Mouse (Mus musculus) lung, postnatal 10 days (tissue): ENCODE results near the gene Crlf1.

ENCODE experiments used
- DNase-seq: peaks from one replicate; pipeline ENCODE4 v3.0.0; 2021

Crlf1 gene

DNA sequence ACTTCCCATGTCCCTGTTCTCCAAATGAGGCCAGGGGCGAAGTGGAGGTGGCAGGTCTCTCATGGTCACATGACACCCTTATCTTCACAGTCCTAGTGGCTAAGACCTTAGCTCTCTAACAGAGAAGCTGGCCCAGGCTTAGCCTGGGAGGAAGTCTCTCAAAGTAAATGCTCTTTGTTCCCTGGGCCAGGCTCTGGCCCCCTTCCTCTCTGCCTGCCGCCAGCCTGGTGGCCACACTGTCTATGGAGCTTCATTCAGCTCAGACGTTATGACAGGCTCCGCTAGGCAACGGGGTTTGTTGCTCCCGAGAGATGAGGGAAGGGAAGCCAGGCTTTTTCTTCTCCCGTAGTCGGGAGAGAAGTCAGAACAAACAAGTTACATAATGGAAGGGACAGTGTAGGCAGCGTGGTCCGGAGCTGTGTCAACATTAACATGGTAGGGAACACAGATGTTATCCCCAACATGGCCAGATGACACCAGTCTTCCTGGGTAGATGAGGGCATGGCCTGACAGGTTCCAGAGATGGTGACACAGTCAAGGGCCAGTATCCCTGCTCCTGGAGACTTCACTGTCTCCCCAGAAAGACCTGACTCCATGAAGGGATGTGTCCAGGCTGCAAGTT lies 23.6 kb upstream of the Crlf1 start:
- peak; percentile 30 for DNase-seq

- DNase-seq = no peak
These were observed 23.0 kb upstream of the Crlf1 start for GRCm38 (mm10) chr8:70469938-70470337.

DNA sequence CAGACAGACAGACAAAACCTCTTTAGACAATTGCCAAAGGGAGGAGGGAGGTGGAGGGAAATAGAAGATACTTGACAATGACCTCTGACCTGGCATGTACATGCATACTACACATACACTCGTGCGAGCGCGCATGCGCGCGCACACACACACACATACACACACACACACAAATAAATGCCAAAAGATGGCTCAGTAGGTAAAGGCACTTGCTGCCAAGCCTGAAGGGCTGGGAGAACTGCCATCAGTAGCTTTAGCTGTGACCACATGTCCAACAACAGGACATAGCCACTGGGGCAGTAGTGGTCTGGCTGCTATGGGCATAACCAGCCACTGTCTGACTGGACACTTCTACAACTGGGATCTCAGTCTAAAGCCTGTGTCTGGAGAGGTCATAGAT lies 21.1 kb upstream of the Crlf1 start:
- no peak for DNase-seq

GRCm38 (mm10) chr8:70476333-70477268 lies 16.4 kb upstream of the Crlf1 start, which contains the start of gene Klhl26:
Gene Klhl26 (minus strand): TSS chr8:70476968.
- DNase-seq = peak; percentile 98

- DNase-seq = peak; percentile 64
These were observed 15.5 kb upstream of the Crlf1 start for GRCm38 (mm10) chr8:70477269-70477982.

DNA sequence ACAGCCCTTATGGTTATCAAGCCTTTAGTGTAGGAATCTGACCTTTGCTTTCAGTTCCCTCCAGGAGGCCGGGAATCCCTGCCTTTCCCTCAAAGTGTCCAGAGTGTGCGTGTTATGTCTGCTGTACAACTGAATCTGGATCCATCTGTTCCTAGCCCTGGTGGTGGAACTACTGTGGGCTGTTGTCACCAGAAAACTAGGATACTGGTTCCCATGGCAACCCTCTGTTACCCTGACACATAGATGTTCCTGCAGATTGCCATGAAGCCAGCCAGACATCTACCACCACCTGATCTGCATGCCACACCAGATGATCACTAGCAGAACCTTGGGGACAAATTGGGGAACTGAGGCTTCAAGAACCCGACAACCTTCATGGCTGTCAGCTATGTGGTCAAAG lies 11.1 kb upstream of the Crlf1 start:
- DNase-seq = no peak

GRCm38 (mm10) chr8:70482943-70483342 lies 10.0 kb upstream of the Crlf1 start:
- peak; percentile 60 for DNase-seq

- no peak for DNase-seq
These were observed 6.7 kb upstream of the Crlf1 start for GRCm38 (mm10) chr8:70486191-70486681.

- no peak for DNase-seq
These were observed 5.9 kb upstream of the Crlf1 start, which contains the start of gene Tmem59l for GRCm38 (mm10) chr8:70486941-70487520. Gene Tmem59l (minus strand): TSS chr8:70487358.

DNA sequence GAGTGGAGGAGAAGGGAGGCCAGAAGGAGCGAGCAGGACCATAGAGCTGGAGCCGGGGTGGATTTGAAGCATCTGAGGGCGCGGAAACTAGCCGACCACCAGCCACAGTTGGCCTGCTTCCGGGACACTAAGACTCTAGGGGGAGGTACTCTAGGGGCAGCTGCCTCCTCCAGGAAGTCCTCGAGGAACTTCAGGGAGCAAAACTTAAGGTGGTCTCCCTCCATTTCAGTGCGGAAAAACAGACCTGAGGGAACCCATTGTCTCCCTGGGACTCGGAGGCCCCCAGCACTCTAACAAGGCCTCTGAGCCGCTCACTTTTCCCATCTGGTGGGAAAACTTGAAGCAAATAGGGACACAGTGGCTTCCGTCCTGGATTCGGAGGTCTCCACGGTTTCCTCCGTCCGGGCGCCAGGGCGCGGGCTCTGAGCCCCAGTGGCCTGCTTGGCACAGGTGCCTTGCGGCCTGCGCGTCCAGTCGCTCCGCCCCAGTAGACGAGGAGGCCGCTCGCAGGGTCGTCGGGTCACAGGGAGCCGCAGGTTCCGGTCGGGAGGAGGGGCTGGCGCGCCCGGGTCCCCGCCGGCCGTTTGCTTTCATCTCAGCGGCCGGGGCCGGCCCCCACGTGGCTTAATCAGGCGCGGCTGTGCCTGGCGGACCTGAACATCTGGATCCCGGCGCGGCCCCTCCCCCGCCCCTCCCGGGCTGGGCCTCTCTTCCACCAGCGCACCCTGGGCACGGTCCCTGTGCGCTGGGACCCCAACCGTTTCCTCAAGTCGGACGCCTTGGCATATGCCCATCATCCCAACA lies 4.8 kb upstream of the Crlf1 start:
- peak; percentile 65 for DNase-seq

GRCm38 (mm10) chr8:70488931-70489470 lies 4.0 kb upstream of the Crlf1 start:
- DNase-seq = no peak

GRCm38 (mm10) chr8:70489576-70489975 lies 3.4 kb upstream of the Crlf1 start:
- peak; percentile 42 for DNase-seq

DNA sequence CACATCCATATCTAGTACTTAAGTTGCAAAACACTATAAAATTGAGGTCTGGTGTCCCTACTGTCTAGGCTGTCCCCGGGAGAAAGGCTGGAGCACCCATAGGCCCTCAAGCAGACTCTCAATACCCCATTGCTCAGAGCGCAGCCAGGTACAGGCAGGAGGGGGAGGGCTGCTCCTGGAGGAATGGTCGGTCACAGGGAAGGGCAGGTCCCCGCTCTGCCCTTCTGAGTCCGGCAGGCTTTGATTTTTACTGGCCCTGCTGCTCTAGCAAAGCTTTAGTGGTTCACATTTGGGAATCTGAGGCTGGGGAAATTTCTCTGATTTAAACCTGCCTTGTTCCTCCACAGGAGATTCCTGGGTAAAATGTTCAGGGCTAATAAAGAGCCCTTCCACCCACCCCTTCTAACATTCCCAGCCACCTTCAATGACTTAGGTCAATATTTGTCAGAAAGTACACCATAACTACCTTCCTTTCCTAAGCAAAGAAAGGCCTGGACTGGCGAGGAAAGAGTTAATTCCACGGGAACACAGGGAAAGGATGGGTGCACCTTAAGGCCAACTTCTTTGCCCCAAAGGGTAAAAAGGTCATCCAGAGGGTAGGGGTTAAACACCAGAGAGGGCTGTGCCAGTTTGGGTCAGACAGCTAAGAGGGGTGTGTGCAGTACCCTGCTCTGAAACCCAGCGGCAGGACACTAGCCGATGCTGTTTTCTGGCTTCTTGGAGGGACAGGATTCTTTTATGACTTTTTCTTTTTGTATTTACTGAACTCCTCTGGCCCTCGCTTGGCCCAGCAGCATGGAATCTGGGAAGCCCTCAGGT lies 2.7 kb upstream of the Crlf1 start:
- peak; percentile 40 for DNase-seq

DNA sequence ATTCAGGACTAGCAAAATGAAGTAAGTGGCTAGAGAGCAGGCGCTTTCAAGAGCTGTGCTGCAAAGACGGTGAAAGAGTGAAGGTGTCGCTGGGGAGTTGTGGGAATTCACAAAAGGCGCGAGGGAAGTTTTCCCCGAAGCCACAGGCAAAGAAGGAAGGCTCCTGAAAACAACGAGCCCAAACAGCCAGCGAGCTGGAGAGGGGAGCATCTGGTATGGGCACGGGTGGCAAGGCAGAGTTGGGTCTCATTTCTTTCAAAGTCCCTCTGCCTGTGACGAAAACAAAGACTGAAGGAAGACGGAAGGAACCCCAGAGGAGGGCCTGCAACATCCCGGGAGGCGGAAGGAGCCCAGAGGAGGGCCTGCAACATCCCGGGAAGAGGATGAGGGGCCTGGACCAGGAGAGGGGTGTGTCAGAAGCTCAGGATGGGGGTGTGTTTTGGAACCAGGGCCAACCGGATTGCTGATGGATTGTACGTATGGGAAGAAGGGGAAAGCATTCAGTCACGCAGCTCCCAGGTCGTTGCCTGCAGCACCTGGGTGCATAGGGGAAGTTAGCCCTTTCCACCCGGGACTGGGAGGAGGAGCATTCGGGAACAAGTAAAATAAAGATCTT lies 2.0 kb upstream of the Crlf1 start:
- DNase-seq = no peak

DNA sequence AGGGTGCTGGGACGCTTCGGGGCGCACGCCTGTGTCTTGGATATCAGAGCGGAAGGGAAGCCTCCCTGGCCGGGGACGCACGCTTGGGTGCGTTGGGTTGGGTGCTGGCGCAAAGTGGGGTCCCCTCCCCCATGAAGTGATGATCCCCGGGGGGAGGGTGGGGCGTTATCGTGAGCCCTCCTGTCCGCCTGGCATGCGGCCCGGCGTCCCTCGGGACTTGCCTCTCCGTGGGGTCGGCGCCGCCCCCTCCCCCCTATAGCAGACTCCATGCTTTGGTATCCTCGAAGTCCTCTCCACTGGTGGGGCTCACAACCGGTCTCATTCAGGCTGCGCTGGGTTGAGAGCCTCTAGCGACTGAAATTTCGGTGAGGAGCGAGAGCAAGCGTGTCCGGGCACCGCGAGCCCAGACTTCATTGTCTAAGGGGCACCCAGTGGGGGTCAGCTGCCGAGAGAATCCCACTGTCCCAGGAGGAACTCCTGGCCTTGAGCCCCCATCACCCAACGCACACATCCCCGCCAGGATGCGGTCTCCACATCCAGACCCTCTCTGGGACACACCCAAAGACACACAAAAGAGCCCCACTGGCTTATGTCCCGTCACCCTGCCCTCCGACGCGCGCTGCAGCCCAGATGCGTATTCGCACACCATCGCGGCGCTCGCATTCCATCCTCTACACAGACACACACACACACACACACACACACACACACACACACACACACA lies 896 bp downstream of the Crlf1 start:
- no peak for DNase-seq

GRCm38 (mm10) chr8:70494416-70494945 lies 1.5 kb downstream of the Crlf1 start:
- no peak for DNase-seq

- no peak for DNase-seq
These were observed 2.2 kb downstream of the Crlf1 start for GRCm38 (mm10) chr8:70495001-70495770.

GRCm38 (mm10) chr8:70495771-70496062 lies 2.8 kb downstream of the Crlf1 start:
- DNase-seq = no peak
